Mouse (Mus musculus) heart, postnatal 0 days (tissue): ENCODE measurements at regions not wholly inside any gene's neighbourhood (a gene's known extent, or its start where the extent isn't known, plus 50 kb on each side); places are given as distances from the start of the nearest gene placed in this dataset.

ENCODE experiments used
- ATAC-seq: fragments of 200-750 bp; cut with Nextera tagmentation; 2 replicates; pipeline ENCODE4 v1.8.0; 2017; ENCODE audit warnings: low read depth, moderate number of reproducible peaks, moderate library complexity; ENCODE audit not compliant: insufficient read depth
- DNase-seq: peaks from one replicate; pipeline ENCODE4 v3.0.0-alpha.2; 2016; ENCODE audit warnings: low spot score
- H3K27ac ChIP-seq: fragments of 300-500 bp; sonication (generic); 2 replicates; pipeline ENCODE4 v1.5.1; 2014; ENCODE audit warnings: low read depth, mild to moderate bottlenecking
- H3K27me3 ChIP-seq: fragments of 300-500 bp; sonication (generic); 2 replicates; pipeline ENCODE4 v1.6.1; 2014; ENCODE audit warnings: low read length, mixed read lengths; ENCODE audit not compliant: control insufficient read depth, insufficient read depth
- H3K36me3 ChIP-seq: fragments of 300-500 bp; sonication (generic); replicated peaks from 2 replicates; pipeline ENCODE4 v1.6.1; 2014; ENCODE audit warnings: low read length, mixed read lengths; ENCODE audit not compliant: control insufficient read depth, insufficient read depth
- H3K4me1 ChIP-seq: fragments of 300-500 bp; sonication (generic); 2 replicates; pipeline ENCODE4 v1.6.1; 2014; ENCODE audit warnings: antibody characterized with exemption; ENCODE audit not compliant: control insufficient read depth, insufficient read depth
- H3K4me2 ChIP-seq: fragments of 300-500 bp; sonication (generic); 2 replicates; pipeline ENCODE4 v1.6.1; 2014; ENCODE audit warnings: low read depth, mild to moderate bottlenecking, low read length, moderate library complexity
- H3K4me3 ChIP-seq: fragments of 300-500 bp; sonication (generic); 2 replicates; pipeline ENCODE4 v1.5.1; 2014; ENCODE audit warnings: low read depth, low read length
- H3K9ac ChIP-seq: fragments of 300-500 bp; sonication (generic); replicated peaks from 2 replicates; pipeline ENCODE4 v1.6.1; 2014; ENCODE audit warnings: low read depth, low read length, mixed read lengths
- H3K9me3 ChIP-seq: fragments of 300-500 bp; sonication (generic); replicated peaks from 2 replicates; pipeline ENCODE4 v1.6.1; 2016; ENCODE audit warnings: low read length; ENCODE audit not compliant: control insufficient read depth
- CTCF ChIP-seq: IDR thresholded peaks from 2 replicates; pipeline ENCODE4 v1.5.1; 2016; ENCODE audit warnings: antibody characterized with exemption, control low read depth, low read depth
- EP300 ChIP-seq: IDR thresholded peaks from 2 replicates; pipeline ENCODE4 v1.6.1; 2016; ENCODE audit warnings: antibody characterized with exemption, low read depth
- WGBS: fragments of 180-500 bp; shearing (Covaris S2); extraction: QIAGEN DNeasy Blood & Tissue Kit; methylation state at CpG from one replicate; pipeline ENCODE4 v1.1.7; 2014; 5-methylcytosine and 5-hydroxymethylcytosine counted together

GRCm38 (mm10) chr7:70640574-70640973 is 274.0 kb upstream of the Nr2f2 start:
- Histone ChIP-seq H3K9ac (no peak overlapping the region), H3K27me3 (no peaks in the 10 kb centered on the region), H3K4me1 (no peaks in the 10 kb centered on the region), H3K9me3 (no peaks in the 10 kb centered on the region), H3K36me3 (no peaks in the 10 kb centered on the region), H3K4me2 (no peak overlapping the region), H3K27ac (no peak overlapping the region), H3K4me3 (no peak overlapping the region)
- DNase-seq = no peak
- ATAC-seq = no peak
- WGBS = 81% methylated on average over 11 of the region's 11 CpGs
- TF ChIP-seq CTCF (no peak), EP300 (no peak)

GRCm38 (mm10) chr7:70638161-70638560 is 271.6 kb upstream of the Nr2f2 start:
- no peak for TF ChIP-seq EP300
- TF ChIP-seq CTCF = no peak

GRCm38 (mm10) chr7:70634016-70634415 is 267.5 kb upstream of the Nr2f2 start:
- H3K27ac ChIP-seq = no peak overlapping the region

More at GRCm38 (mm10) chr7:70638161-70638560, 271.6 kb upstream of the Nr2f2 start:
- no peak overlapping the region for H3K4me3 ChIP-seq
- no peak overlapping the region for H3K4me2 ChIP-seq
- H3K9me3 ChIP-seq = no peaks in the 10 kb centered on the region
- DNase-seq (no peak), ATAC-seq (no peak)
- no peaks in the 10 kb centered on the region for H3K27me3 ChIP-seq
- H3K27ac ChIP-seq = no peak overlapping the region
- H3K9ac ChIP-seq = no peak overlapping the region
- WGBS = 86% methylated on average over 2 of the region's 2 CpGs
- peaks cover 5% of the 10 kb centered on the region; the same call in 1 of the 2 replicates for H3K4me1 ChIP-seq
- no peaks in the 10 kb centered on the region for H3K36me3 ChIP-seq

DNA sequence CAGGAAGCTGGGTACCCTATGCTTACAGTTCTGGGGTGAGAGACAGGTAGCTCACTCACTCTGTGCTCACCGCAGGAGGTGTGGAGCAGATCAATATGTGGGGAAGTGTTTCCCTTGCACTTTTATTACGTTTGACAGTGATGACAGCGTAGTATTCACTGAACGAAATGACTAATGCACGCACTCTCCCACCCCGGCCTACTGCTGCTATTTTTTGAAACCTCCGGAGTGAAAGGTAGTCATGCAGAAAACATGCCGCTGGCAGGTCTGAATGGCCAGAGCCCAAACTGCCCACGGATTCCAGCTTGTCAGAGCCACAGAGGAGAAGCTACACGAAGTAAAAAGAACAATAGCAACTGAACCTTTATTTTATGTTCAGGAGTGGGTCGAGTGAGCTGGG is 267.0 kb upstream of the Nr2f2 start:
- no peak for ATAC-seq
- Histone ChIP-seq H3K27ac (no peak overlapping the region), H3K4me1 (peaks cover 5% of the 10 kb centered on the region; the same call in 1 of the 2 replicates), H3K36me3 (no peaks in the 10 kb centered on the region), H3K9ac (no peak overlapping the region), H3K9me3 (no peaks in the 10 kb centered on the region), H3K27me3 (no peaks in the 10 kb centered on the region), H3K4me3 (no peak overlapping the region), H3K4me2 (0 out of 2 replicates have a peak overlapping the region, but pooled peaks have one; percentile 18)
- DNase-seq = no peak
- no peak for TF ChIP-seq EP300
- no peak for TF ChIP-seq CTCF
- 24% methylated on average over 11 of the region's 11 CpGs for WGBS

More at GRCm38 (mm10) chr7:70634016-70634415, 267.5 kb upstream of the Nr2f2 start:
- no peak for TF ChIP-seq CTCF
- no peak for TF ChIP-seq EP300
- Histone ChIP-seq H3K4me1 (peaks cover 5% of the 10 kb centered on the region; the same call in 1 of the 2 replicates), H3K27me3 (no peaks in the 10 kb centered on the region), H3K4me3 (no peak overlapping the region), H3K9me3 (no peaks in the 10 kb centered on the region), H3K36me3 (no peaks in the 10 kb centered on the region), H3K4me2 (0 out of 2 replicates have a peak overlapping the region, but pooled peaks have one; percentile 18), H3K9ac (no peak overlapping the region)
- no peak for DNase-seq
- ATAC-seq = no peak
- 62% methylated on average over 11 of the region's 11 CpGs for WGBS

- TF ChIP-seq EP300 (no peak), CTCF (no peak)
- no peak for DNase-seq
- Histone ChIP-seq H3K27me3 (no peaks in the 10 kb centered on the region), H3K9ac (no peak overlapping the region), H3K4me3 (peak overlapping the region; percentile 36), H3K27ac (peak overlapping the region; percentile 67), H3K9me3 (no peaks in the 10 kb centered on the region), H3K36me3 (no peaks in the 10 kb centered on the region), H3K4me1 (peaks cover 14% of the 10 kb centered on the region; the same call in 1 of the 2 replicates), H3K4me2 (peak overlapping the region; percentile 69)
- WGBS = 19% methylated on average over 10 of the region's 10 CpGs
- ATAC-seq = no peak
Measured at GRCm38 (mm10) chr7:70625643-70626231, 259.2 kb upstream of the Nr2f2 start.
